ENCODE assay signal across 9 mouse cellular contexts in the genomic region with DNA sequence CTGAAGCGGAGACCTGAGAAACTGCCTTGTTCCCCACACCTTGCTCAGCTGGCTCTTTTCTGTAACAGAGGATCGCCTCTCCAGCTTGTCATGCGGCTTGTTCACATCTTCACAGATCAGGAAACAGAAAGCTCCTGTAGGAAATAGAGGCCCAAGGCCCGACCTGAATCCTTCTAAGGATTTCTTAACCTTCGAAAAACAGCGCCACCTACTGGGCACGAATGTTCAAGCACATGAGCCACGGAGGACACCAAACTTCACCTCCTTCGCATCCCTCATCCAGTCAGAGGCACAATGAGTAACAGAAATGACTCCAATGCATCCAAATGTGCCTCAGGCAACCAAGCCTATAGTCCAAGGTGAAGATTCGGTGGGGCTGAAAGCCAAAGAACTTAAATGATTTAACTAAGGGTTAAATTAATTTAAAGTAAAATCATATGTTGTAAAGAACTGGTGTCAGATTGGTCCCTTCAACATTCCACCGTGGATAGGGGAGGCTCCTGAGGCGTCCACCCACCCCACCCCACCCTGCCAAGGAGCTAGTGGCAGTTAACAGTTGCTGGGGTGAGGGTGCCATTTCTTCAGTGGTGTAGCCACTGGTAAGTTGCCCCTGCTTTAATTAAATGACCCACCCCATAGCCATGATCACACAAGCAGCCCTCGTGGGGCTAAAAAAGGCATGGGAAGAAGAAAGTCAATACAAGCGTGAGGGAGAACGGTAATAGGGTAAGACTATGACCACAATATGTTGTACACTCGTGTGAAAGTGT. TPM values are rescaled to one million over a fixed set of nuclear protein-coding genes. Genes with fewer than 3 reads are reported as not detected.
A peak's percentile ranks its signal among the peaks of the same experiment; 100 is the strongest.
DNase-seq lines count a peak whose midpoint lies in the region; ATAC-seq and TF ChIP-seq lines count a peak whose summit lies in the region.
"Had no signal": no experiment of that assay in that cellular context is flagged by ENCODE, and none has a peak within 500 bp of the region (broad histone marks: within the 10 kb centered on the region; RNA-seq: fewer than 3 reads in every experiment).

No protein-coding gene starts in this region.

- H3K9me3 ChIP-seq in forebrain, embryonic 11.5 days (ENCODE audit: control insufficient read depth, low read length): no peaks in the 10 kb centered on the region
- no peaks in the 10 kb centered on the region for H3K9me3 ChIP-seq in forebrain, embryonic 15.5 days
- no peaks in the 10 kb centered on the region for H3K9me3 ChIP-seq in forebrain, postnatal 0 days (ENCODE audit: low read length)
- no peaks in the 10 kb centered on the region for H3K9me3 ChIP-seq in intestine, embryonic 14.5 days (ENCODE audit: control insufficient read depth, low read length)
- no peaks in the 10 kb centered on the region for H3K9me3 ChIP-seq in midbrain, embryonic 13.5 days
- no peaks in the 10 kb centered on the region for H3K9me3 ChIP-seq in stomach, postnatal 0 days (ENCODE audit: control insufficient read depth, low read length)
- H3K9me3 ChIP-seq: neural tube, embryonic 12.5 days had no signal

- 0 out of 2 replicates have a peak overlapping the region, but pooled peaks have one; percentile 16 for H3K9ac ChIP-seq in forebrain, embryonic 11.5 days (ENCODE audit: low read length)
- no peak overlapping the region for H3K9ac ChIP-seq in forebrain, embryonic 15.5 days (replicated peaks)
- no peak overlapping the region for H3K9ac ChIP-seq in forebrain, postnatal 0 days
- H3K9ac ChIP-seq in intestine, embryonic 14.5 days (ENCODE audit: low read length): no peak overlapping the region
- H3K9ac ChIP-seq in midbrain, embryonic 13.5 days (replicated peaks): no peak overlapping the region
- H3K9ac ChIP-seq in stomach, postnatal 0 days (ENCODE audit: low read length): no peak overlapping the region
- H3K9ac ChIP-seq: neural tube, embryonic 12.5 days had no signal

- H3K4me3 ChIP-seq in forebrain, embryonic 11.5 days (ENCODE audit: low read depth, low read length): no peak overlapping the region
- no peak overlapping the region for H3K4me3 ChIP-seq in forebrain, embryonic 15.5 days
- no peak overlapping the region for H3K4me3 ChIP-seq in forebrain, postnatal 0 days (ENCODE audit: low read depth, low read length)
- H3K4me3 ChIP-seq in intestine, embryonic 14.5 days (ENCODE audit: low read depth, low read length): peak overlapping the region; percentile 15; the same call in 1 of the 2 replicates
- H3K4me3 ChIP-seq in midbrain, embryonic 13.5 days (replicated peaks): no peak overlapping the region
- peak overlapping the region; percentile 10; the same call in 1 of the 2 replicates for H3K4me3 ChIP-seq in stomach, postnatal 0 days (ENCODE audit: low read depth, low read length)
- H3K4me3 ChIP-seq: neural tube, embryonic 12.5 days had no signal

- no peak overlapping the region for H3K27ac ChIP-seq in forebrain, embryonic 11.5 days (ENCODE audit: low read depth, low read length)
- no peak overlapping the region for H3K27ac ChIP-seq in forebrain, embryonic 15.5 days (replicated peaks)
- no peak overlapping the region for H3K27ac ChIP-seq in forebrain, postnatal 0 days (ENCODE audit: low read depth, low read length)
- H3K27ac ChIP-seq in intestine, embryonic 14.5 days (ENCODE audit: low read depth): peak overlapping the region; percentile 36; the same call in 1 of the 2 replicates
- H3K27ac ChIP-seq in midbrain, embryonic 13.5 days: no peak overlapping the region
- H3K27ac ChIP-seq in stomach, postnatal 0 days (replicated peaks): peak overlapping the region; percentile 69
- H3K27ac ChIP-seq: neural tube, embryonic 12.5 days had no signal

- WGBS in forebrain, embryonic 11.5 days: 42% methylated on average over 16 of the region's 16 CpGs
- 43% methylated on average over 16 of the region's 16 CpGs for WGBS in forebrain, embryonic 15.5 days
- WGBS in forebrain, postnatal 0 days: 43% methylated on average over 16 of the region's 16 CpGs
- WGBS in intestine, embryonic 14.5 days: 36% methylated on average over 16 of the region's 16 CpGs
- 43% methylated on average over 16 of the region's 16 CpGs for WGBS in midbrain, embryonic 13.5 days
- 35% methylated on average over 16 of the region's 16 CpGs for WGBS in stomach, postnatal 0 days

- no peaks in the 10 kb centered on the region for H3K4me1 ChIP-seq in forebrain, embryonic 11.5 days (replicated peaks; ENCODE audit: control insufficient read depth, insufficient read depth, low read length)
- no peaks in the 10 kb centered on the region for H3K4me1 ChIP-seq in forebrain, embryonic 15.5 days
- no peaks in the 10 kb centered on the region for H3K4me1 ChIP-seq in forebrain, postnatal 0 days (ENCODE audit: insufficient read depth)
- H3K4me1 ChIP-seq in intestine, embryonic 14.5 days (replicated peaks; ENCODE audit: control insufficient read depth, insufficient read depth, low read length): no peaks in the 10 kb centered on the region
- no peaks in the 10 kb centered on the region for H3K4me1 ChIP-seq in midbrain, embryonic 13.5 days (replicated peaks)
- H3K4me1 ChIP-seq in stomach, postnatal 0 days (replicated peaks; ENCODE audit: control insufficient read depth, insufficient read depth): no peaks in the 10 kb centered on the region
- H3K4me1 ChIP-seq: neural tube, embryonic 12.5 days had no signal

- H3K27me3 ChIP-seq in forebrain, embryonic 11.5 days (ENCODE audit: control insufficient read depth, insufficient read depth, low read length): no peaks in the 10 kb centered on the region
- no peaks in the 10 kb centered on the region for H3K27me3 ChIP-seq in forebrain, embryonic 15.5 days
- H3K27me3 ChIP-seq in forebrain, postnatal 0 days (ENCODE audit: insufficient read depth, low read length): no peaks in the 10 kb centered on the region; the same call in 1 of the 2 replicates
- no peaks in the 10 kb centered on the region for H3K27me3 ChIP-seq in intestine, embryonic 14.5 days (replicated peaks; ENCODE audit: control insufficient read depth, insufficient read depth, low read length)
- H3K27me3 ChIP-seq in midbrain, embryonic 13.5 days: no peaks in the 10 kb centered on the region
- H3K27me3 ChIP-seq in stomach, postnatal 0 days (ENCODE audit: control insufficient read depth, insufficient read depth, low read length): no peaks in the 10 kb centered on the region
- H3K27me3 ChIP-seq: neural tube, embryonic 12.5 days had no signal

- intact Hi-C loops in left cerebral cortex, postnatal 14 days (cut with DNase I): no loop called here

- no peak for TF ChIP-seq EP300 in stomach, postnatal 0 days (optimal IDR thresholded peaks at IDR 0.05)

- peak; percentile 86 for DNase-seq in forebrain, embryonic 11.5 days (ENCODE audit: low spot score)
- DNase-seq in adipocyte (ENCODE audit: low spot score): peak; percentile 73
- DNase-seq in forebrain, postnatal 0 days: peak; percentile 76
- DNase-seq in intestine, embryonic 14.5 days (ENCODE audit: low spot score): peak; percentile 84
- DNase-seq in left cerebral cortex, postnatal 14 days (ENCODE audit: low spot score in 2 of 2): peak; percentile 69 to 72
- DNase-seq in stomach, postnatal 0 days (ENCODE audit: low spot score): peak; percentile 83

- no peaks in the 10 kb centered on the region for H3K36me3 ChIP-seq in forebrain, embryonic 11.5 days (ENCODE audit: control insufficient read depth, insufficient read depth, low read length)
- H3K36me3 ChIP-seq in forebrain, embryonic 15.5 days: no peaks in the 10 kb centered on the region
- no peaks in the 10 kb centered on the region for H3K36me3 ChIP-seq in forebrain, postnatal 0 days (ENCODE audit: insufficient read depth)
- H3K36me3 ChIP-seq in intestine, embryonic 14.5 days (ENCODE audit: control insufficient read depth, insufficient read depth, low read length): no peaks in the 10 kb centered on the region
- no peaks in the 10 kb centered on the region for H3K36me3 ChIP-seq in midbrain, embryonic 13.5 days
- H3K36me3 ChIP-seq in stomach, postnatal 0 days (ENCODE audit: control insufficient read depth, insufficient read depth, low read length): no peaks in the 10 kb centered on the region
- H3K36me3 ChIP-seq: neural tube, embryonic 12.5 days had no signal

- no peak overlapping the region for H3K4me2 ChIP-seq in forebrain, embryonic 11.5 days (ENCODE audit: low read depth, low read length, severe bottlenecking)
- no peak overlapping the region for H3K4me2 ChIP-seq in forebrain, embryonic 15.5 days (replicated peaks)
- no peak overlapping the region for H3K4me2 ChIP-seq in forebrain, postnatal 0 days (ENCODE audit: low read depth)
- 0 out of 2 replicates have a peak overlapping the region, but pooled peaks have one; percentile 14 for H3K4me2 ChIP-seq in intestine, embryonic 14.5 days (ENCODE audit: low read length)
- no peak overlapping the region for H3K4me2 ChIP-seq in midbrain, embryonic 13.5 days (replicated peaks)
- H3K4me2 ChIP-seq in stomach, postnatal 0 days (replicated peaks; ENCODE audit: low read depth): peak overlapping the region; percentile 25; the same call in 1 of the 2 replicates
- H3K4me2 ChIP-seq: neural tube, embryonic 12.5 days had no signal

- ATAC-seq in forebrain, embryonic 11.5 days (replicated peaks; ENCODE audit: low FRiP score): no peak
- ATAC-seq in forebrain, embryonic 15.5 days (replicated peaks): no peak
- ATAC-seq in forebrain, postnatal 0 days: no peak; the same call in 1 of the 2 replicates
- ATAC-seq in intestine, embryonic 14.5 days (replicated peaks; ENCODE audit: low FRiP score, low TSS enrichment, low read depth): peak; percentile 59
- ATAC-seq in midbrain, embryonic 13.5 days: 0 out of 2 replicates have a peak, but pooled peaks have one; percentile 27
- ATAC-seq in stomach, postnatal 0 days (ENCODE audit: low FRiP score, low TSS enrichment): peak; percentile 61

- peak; percentile 71 for TF ChIP-seq CTCF in forebrain, postnatal 0 days (IDR thresholded peaks at IDR 0.05; ENCODE audit: low read depth)
- TF ChIP-seq CTCF in stomach, postnatal 0 days (IDR thresholded peaks at IDR 0.05; ENCODE audit: low read depth): peak; percentile 83

RNA-seq across cellular contexts. Expression of gene Bcl2l14, which starts 7.0 kb away (rescaled TPM):
- 0.24 and 0.33 TPM in 2 replicates for polyA plus RNA-seq in forebrain, embryonic 11.5 days (2014; fragmentation: Nextera tagmentation; extraction: Ambion mirVana)
- polyA plus RNA-seq in forebrain, embryonic 15.5 days (2015; fragmentation: Nextera tagmentation; extraction: Ambion mirVana): not detected in 2 replicates
- not detected in 2 replicates for total RNA-seq in forebrain, postnatal 0 days (2014; rRNA removed)
- not detected in 2 replicates for polyA plus RNA-seq in forebrain, postnatal 0 days (2015; fragmentation: Nextera tagmentation; extraction: Ambion mirVana)
- polyA plus RNA-seq in intestine, embryonic 14.5 days (2014; fragmentation: Nextera tagmentation; extraction: Ambion mirVana): 2.9 and 3.1 TPM in 2 replicates
- not detected for total RNA-seq in left cerebral cortex, postnatal 14 days (2021)
- polyA plus RNA-seq in midbrain, embryonic 13.5 days (2015; fragmentation: Nextera tagmentation; extraction: Ambion mirVana): not detected in 2 replicates
- 27.4 and 29.6 TPM in 2 replicates for polyA plus RNA-seq in stomach, postnatal 0 days (2015; fragmentation: Nextera tagmentation; extraction: Ambion mirVana)

Comparison
In these comparisons a context has a peak if more than half of its experiments do, and no peak if none do; other contexts are left out.
1. ATAC-seq: peak in intestine, embryonic 14.5 days (single experiment), midbrain, embryonic 13.5 days (single experiment) and stomach, postnatal 0 days (single experiment); none in forebrain, embryonic 11.5 days (single experiment), forebrain, embryonic 15.5 days (single experiment) and forebrain, postnatal 0 days (single experiment).
2. H3K27ac ChIP-seq: peak in intestine, embryonic 14.5 days (single experiment) and stomach, postnatal 0 days (single experiment); none in forebrain, embryonic 11.5 days (single experiment), forebrain, embryonic 15.5 days (single experiment), forebrain, postnatal 0 days (single experiment) and midbrain, embryonic 13.5 days (single experiment).
3. H3K4me2 ChIP-seq: peak in intestine, embryonic 14.5 days (single experiment) and stomach, postnatal 0 days (single experiment); none in forebrain, embryonic 11.5 days (single experiment), forebrain, embryonic 15.5 days (single experiment), forebrain, postnatal 0 days (single experiment) and midbrain, embryonic 13.5 days (single experiment).
4. H3K4me3 ChIP-seq: peak in intestine, embryonic 14.5 days (single experiment) and stomach, postnatal 0 days (single experiment); none in forebrain, embryonic 11.5 days (single experiment), forebrain, embryonic 15.5 days (single experiment), forebrain, postnatal 0 days (single experiment) and midbrain, embryonic 13.5 days (single experiment).
5. Peak in every context shown above with its lines, with median percentiles within 50 percentile points of each other: DNase-seq.